Mouse (Mus musculus): Measurements from ENCODE around the gene Olfr142. TPM values are rescaled to one million over a fixed set of nuclear protein-coding genes. Genes with fewer than 3 reads are reported as not detected.
"Not testable (repeated sequence)": the region's sequence is repeated elsewhere in the genome, so short reads cannot be mapped to it uniquely, and the experiment has no call there.

Olfr142 gene
- not detected for total RNA-seq (2022)

DNA sequence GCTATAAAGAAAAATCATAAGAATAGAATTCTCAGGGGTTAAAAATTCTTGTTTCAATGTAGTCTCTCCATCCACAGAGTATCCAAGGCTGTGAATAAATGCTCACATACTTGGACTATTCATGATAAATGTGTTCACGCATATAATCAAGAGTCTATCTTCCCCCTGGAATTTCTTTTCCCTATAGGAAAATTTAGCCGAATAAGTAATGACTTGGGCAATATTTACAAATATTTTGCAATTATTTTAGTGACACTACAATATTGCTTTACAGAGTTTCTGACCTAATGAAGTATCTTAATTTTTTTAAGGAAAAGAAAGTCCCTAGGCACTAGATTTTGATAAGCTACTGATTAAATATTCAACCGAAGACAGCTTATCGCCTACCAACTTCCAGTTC, at the start of gene Olfr142:
TSS of gene Olfr142 (minus strand) at position 101 of the 400 bp plus-strand sequence.
- DNase-seq (ENCODE audit: low spot score), result no peak

DNA sequence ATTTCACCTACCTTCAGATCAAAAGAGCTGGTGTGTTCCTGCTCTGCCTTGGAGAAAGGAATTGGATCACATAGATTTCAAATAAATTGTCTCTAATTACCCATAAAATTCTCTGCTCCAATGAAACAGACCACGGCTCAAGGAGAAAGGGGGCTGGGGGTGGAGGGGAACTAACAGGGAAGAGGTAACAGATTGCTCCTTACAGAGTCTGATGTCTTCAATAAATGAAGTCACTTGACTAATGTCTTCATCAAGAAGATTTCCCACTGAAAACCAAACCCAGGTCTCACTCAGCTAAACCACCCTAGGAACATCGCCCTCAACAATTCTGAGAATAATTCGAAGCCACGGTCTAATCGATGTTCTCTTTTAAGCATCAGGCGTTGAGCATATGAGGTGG, 35.3 kb upstream of the Olfr142 start, which contains the start of gene Olfr1272:
TSS of gene Olfr1272 (minus strand) at position 101 of the 400 bp plus-strand sequence.
- no peak for DNase-seq (ENCODE audit: low spot score)

- DNase-seq (ENCODE audit: low spot score), result no peak
Observed at GRCm38 (mm10) chr2:90270932-90271331, 13.5 kb upstream of the Olfr142 start, which contains the start of gene Olfr1271. Gene Olfr1271, minus strand, starts transcription at chr2:90271032.

GRCm38 (mm10) chr2:90224393-90224792, 33.0 kb downstream of the Olfr142 start, which contains the start of gene Olfr1506:
Gene Olfr1506, minus strand, starts transcription at chr2:90224493.
- DNase-seq (ENCODE audit: low spot score), result not testable (repeated sequence)

Other genes with a start within 250 kb of the Olfr142 start
- gene Olfr1263, start 245.5 kb downstream of the Olfr142 start, total RNA-seq (2022), result not detected
- gene Olfr1264, start 232.0 kb downstream of the Olfr142 start, total RNA-seq (2022), result not detected
- not detected for gene Olfr1265, start 222.3 kb downstream of the Olfr142 start, total RNA-seq (2022)
- not detected for gene Olfr140, start 194.0 kb downstream of the Olfr142 start, total RNA-seq (2022)
- not detected for gene Olfr1269, start 136.2 kb downstream of the Olfr142 start, total RNA-seq (2022)
- gene Olfr32, start 115.3 kb downstream of the Olfr142 start, total RNA-seq (2022), result not detected
- gene Olfr1270, start 104.5 kb downstream of the Olfr142 start, total RNA-seq (2022), result not detected
- not detected for gene Olfr1506, start 33.1 kb downstream of the Olfr142 start, total RNA-seq (2022)
- gene Olfr1271, start 13.4 kb upstream of the Olfr142 start, total RNA-seq (2022), result not detected
- not detected for gene Olfr1272, start 35.2 kb upstream of the Olfr142 start, total RNA-seq (2022)
- under 1 TPM in 3 of 4 experiments, not detected in 1; 0.14 to 0.25 (median 0.16) TPM for gene Gm13769, start 64.6 kb upstream of the Olfr142 start, total RNA-seq (2022)
- not detected for gene Olfr1274-ps, start 141.1 kb upstream of the Olfr142 start, total RNA-seq (2022)

All from heart, adult 8-10 months (tissue).